Mouse (Mus musculus) CD4-positive, CD25-positive, alpha-beta regulatory T cell, adult 2 months (primary cell): ENCODE data around the gene Bbs9.
A peak's percentile ranks its signal among the peaks of the same experiment; 100 is the strongest.
"Not testable (repeated sequence)": the region's sequence is repeated elsewhere in the genome, so short reads cannot be mapped to it uniquely, and the experiment has no call there.

Source experiments
- DNase-seq: peaks from one replicate; pipeline ENCODE4 v3.0.0-alpha.2; 2012; ENCODE audit warnings: low read depth, low spot score

The Bbs9 gene

DNA sequence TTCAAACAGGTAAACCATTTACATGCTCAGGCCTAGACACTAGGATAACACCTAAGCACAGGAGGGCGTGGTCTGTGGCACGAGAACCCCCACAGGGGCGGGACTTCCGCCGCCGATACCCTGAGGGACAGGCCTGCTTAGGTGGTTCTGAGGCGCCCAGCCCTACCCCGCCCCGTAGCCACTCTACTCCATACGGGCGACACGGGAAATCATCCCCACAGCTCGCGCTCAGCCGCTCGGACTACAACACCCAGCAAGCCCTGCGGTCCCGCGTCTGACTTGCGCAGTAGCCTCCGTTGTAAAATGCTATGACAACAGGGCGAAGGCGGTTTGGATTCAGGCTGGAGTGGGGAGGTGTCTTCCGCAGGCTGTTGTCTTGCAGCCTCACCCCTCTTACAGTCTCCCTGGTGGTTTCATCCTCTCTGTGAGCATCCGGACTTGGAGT lies at the start of gene Bbs9:
Bbs9 (plus strand) TSS at position 292 of the 445 bp plus-strand sequence.
- peak; percentile 97 for DNase-seq

DNA sequence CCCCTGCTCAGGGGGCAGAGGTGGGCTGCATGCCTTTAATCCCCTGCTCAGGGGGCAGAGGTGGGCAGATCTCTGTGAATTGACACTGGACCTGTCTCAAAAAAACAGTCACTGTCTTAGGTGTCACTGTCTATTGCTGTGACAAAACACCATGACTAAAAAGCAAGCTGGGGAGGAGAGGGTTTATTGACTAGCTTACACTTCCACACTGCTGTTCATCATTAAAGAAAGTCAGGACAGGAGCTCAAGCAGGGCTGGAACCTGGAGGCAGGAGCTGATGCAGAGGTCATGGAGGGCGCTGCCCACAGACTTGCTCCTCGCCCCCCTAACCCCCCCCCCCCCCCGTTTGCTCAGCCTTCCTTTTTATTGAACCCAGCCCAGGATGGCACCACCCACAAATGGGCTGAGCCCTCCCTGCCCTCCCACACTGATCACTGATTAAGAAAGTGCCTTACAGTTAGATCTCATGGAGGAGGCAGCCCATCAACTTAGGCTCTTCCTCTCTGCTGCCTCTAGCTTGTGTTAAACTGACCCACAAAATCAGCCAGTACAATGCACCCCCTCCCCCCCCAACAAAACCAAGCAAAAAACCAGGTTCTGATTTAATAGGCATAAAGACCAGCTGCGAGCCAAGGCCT lies 47.4 kb upstream of the Bbs9 start:
- DNase-seq, result no peak

DNA sequence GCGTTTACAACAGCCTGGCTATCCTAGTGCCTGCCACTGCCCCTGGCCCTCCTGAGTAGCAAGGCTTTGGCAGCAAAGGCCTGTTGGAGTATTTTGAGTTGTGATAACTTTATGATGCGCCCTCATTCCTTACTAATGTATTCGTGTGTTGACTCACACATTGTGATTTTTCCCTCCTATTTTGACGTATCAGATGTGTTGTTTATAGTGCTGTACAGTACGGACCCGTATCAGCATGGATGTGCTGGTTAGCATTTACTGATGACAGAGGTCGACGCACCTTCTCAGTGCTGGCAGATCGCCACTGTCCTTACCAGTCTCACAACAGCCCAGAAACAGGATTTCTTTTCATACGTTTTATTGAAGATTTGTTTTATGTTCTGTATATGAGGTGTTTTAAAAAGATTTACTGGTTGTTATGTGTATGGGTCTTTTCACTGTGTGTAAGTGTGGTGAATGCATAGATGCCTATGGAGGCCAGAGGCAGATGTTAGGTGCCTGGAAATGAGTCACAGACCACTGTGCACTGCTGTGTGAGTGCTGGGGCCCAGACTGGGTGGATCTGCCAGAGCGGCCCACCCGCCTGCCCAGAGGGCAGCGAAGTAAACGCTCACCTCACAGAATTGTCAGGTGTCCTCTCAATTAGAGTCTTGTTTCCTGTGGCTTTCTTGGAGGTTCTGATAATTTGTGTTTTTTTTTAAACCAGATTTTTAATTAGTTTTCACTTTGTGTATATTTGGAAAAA lies 46.7 kb upstream of the Bbs9 start:
- DNase-seq, result no peak

DNA sequence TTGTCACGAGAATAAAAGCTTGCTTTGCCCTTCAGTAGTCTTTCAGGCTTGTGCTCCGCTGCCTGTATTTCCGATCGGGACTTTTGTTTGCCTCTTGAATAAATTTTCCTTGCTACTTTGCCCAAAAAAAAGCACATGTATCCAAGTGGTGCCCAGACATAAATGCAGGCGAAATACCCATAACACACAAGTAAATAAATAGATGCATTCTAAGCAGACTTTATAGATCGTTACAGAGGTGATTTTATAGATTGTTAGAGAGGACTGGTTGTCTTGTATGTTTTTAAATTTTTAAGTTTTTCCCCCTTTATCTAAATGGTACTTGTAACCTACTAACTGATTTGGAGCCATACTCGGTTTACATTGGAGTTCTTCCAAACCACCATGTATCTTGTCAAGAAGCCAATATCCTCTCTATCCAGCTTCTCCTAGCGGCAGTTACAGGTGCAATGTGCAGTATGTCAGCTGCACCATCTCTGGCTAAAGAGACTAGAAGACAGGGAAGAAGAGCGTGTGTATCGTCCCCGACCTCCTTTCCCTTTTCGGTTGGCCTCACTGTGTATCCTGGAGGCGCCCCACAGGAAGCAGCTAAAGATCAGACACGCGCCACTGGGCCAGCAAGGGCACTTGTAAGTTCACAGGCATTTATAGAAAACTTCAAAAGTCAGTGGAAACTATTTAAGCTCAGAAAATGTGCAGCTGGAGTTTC lies 45.8 kb upstream of the Bbs9 start:
- DNase-seq, result peak; percentile 47

DNA sequence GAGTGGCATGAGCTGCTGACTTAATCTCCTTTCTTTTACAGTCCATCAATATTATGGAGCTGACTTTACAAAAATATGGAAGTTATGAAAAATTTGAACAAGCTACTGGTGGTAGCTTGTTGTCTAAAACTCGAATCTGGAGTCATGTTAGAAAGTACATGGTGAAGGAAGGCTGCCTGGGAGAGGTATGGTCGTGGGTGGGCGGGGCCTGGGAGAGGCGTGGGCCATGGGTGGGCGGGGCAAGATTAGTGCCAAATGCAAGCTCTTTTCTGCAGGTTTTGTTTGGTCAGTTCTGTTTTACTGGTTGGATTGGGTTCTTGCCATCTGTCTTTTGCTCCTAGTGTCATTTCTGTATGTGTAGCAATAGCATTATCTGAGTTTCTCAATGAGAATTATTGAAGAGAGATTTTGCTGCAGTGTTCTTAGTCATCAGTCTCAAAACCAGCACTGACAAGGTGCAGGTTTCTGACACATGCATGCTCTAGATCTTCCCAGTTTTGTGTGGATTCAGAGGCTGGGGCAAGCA lies 45.1 kb upstream of the Bbs9 start:
- DNase-seq, result peak; percentile 52

DNA sequence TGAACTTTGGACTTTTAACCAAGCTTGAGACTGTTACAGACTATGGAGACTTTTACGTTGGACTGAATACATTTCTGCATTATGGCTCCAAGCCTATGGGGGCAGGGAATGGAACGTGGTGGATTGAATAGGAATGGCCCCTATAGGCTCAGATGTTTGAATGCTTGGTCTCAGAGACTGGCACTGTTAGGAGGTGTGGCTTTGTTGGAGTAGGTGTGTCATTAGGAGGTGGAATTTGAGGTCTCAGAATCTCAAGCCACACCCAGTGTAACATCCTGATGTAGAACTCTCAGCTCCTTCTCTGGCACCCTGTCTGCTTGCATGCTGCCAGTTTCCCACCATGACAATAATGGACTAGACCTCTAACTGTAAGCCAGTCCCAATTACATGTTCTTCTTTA lies 42.3 kb upstream of the Bbs9 start:
- DNase-seq, result no peak

DNA sequence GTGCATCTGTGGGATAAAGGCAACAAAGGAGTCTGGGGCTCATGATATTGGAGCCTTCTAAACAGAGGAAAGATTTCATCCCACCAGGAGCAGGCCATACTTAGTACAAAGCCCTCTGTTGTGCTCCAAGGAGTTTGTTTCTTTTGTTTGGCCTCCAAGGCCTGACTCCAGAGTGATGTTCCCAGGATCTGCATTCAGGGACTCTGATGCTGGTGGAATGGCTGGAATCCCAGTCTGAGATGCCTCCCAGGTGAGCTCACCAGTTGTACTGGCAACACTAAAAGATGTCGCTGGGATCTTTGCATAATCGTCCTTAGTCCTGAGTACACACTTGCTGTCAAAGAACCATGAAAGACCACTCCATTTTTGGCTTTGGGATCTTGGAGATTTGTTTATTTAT lies 41.4 kb upstream of the Bbs9 start:
- DNase-seq, result no peak

DNA sequence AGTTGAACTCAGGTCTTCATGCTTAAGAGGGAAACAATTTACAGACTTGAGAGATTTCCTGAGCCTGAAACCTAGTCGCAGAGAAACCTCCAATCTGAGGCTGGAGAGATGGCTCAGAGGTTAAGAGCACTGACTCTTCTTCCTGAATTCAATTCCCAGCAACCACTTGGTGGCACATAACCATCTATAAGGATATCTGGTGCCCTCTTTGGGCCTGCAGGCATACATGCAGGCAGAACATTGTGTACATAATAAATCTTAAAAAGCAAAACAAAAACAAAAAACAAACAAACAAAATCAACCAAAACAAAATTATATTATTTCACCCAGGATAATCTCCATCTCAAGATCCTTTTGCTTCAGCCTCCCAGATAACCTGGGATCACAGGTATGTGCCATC lies 36.7 kb upstream of the Bbs9 start:
- DNase-seq, result no peak

DNA sequence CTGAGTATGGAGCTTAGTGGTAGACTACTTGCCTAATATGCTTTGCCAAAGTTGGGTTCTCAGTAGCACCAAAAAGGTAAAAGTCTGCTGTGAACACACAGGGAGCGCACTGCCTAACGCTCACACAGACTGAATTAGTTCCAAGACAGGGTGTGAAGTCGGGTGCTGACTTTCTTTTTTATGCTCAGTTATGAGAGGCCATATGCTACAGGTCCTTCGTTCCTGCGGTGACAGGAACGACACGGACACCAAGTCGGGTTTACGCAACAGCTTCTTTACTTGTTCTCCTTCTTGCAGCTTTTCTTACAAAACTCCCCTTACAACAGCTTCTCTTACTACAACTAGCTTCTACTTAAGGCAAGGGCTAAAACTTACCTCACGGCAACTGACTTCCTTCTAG lies 32.4 kb upstream of the Bbs9 start:
- DNase-seq, result no peak

DNA sequence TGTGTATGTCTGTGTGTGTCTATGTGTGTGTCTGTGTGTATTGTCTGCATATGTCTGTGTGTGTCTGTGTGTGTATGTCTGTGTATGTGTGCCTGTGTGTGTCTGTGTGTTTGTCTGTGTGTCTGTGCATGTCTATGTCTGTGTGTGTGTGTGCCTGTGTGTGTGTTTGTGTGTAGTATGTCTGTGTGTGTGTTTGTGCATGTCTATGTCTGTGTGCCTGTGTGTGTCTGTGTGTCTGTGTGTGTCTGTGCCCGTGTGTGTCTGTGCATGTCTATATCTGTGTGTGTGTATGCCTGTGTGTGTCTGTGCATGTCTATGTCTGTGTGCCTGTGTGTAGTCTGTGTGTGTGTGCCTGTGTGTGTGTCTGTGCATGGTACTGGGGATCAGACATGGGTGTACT lies 30.4 kb upstream of the Bbs9 start:
- no peak for DNase-seq

DNA sequence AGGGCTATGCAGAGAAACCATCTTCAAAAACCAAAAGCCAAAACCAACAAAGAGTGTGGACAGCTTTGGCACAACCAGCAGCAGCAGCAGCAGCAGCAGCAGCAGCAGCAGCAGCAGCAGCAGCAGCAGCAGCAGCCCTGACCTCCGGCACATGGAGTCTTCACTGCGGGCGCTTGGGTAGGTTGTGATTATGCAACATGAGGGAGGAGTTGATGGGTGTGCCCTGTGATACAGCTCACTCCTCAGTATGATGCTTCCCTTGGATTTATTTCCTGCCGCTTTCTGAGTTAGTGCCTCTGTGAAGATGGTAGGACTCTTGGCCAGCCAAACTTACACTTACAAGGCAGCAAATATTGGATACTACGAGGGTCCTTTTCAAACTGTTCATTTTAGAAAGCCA lies 28.3 kb upstream of the Bbs9 start:
- no peak for DNase-seq

DNA sequence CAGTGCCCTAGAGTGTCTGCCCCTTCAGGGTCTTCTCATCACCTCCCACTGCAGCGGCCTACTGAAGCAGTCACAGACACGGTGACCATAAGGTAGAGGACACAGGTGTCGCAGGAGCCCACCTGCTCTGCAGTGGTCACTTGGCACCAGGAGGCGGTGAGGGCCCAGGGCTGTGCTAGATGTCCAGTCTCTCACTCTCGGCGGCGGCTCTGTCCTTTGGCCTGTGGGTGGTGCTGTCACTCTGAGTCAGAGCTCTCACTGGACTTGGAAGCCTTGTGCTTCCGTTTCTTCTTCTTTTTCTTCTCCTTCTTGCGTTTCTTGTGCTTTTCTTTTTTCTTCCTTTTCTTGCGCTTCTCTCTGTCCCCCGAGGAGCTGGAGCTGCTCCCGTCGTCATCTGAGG lies 27.1 kb upstream of the Bbs9 start:
- DNase-seq, result no peak

DNA sequence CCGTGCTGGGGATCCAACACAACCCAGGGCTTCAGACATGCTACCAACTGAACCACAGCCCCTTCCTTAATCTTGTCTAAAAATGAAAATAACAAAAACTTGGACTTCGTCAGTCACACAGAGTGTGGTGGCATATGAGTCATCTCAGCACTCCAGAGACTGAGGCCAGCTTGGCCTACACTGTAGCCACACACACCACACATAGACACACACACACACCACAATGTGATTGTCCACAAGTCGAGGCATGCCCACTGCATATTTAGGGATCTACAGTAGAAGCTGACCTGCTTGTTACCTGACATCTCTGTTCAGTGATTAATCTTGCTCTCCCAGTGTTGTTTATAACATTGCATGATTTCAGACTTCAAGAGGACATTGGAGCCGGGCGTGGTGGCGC lies 26.3 kb upstream of the Bbs9 start:
- DNase-seq, result no peak

DNA sequence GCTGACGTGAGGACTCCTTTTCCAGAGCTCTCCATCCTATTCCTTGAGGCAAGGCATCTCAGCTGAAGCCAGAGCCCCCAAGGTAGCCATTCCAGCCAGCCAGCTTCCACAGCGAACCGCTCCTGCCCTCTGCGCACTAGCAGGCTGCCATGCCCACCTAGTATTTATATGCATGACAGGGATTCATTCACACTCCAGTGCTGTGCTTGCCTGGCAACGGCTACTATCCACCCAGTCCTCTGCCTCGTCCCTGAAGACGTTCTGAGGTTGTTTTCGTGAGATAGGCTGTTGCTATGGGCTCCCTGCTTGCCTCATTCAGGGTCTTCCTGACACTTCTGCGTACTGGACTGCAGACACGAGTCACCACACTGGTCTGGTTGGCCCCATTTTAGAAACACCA lies 22.8 kb upstream of the Bbs9 start:
- no peak for DNase-seq

DNA sequence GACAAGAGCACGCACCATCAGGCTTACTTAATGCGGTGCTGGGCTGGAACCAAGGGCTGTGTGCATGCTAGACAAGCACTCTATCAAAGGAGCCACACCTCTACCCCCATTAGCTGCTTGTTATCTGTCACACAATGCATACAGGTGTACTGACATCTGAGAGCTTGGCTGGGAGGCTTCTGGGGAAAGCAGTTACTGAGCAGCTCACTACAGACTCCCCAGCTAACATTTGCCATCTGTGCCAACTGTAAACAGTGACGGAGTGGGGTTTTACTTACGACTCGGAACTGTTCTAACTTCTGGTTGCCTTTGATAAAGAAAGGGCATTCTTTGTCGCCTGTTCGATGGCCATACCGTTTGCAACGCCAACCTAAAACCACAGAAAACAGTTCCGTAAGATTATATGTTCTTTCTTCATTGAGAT lies 22.0 kb upstream of the Bbs9 start:
- no peak for DNase-seq

DNA sequence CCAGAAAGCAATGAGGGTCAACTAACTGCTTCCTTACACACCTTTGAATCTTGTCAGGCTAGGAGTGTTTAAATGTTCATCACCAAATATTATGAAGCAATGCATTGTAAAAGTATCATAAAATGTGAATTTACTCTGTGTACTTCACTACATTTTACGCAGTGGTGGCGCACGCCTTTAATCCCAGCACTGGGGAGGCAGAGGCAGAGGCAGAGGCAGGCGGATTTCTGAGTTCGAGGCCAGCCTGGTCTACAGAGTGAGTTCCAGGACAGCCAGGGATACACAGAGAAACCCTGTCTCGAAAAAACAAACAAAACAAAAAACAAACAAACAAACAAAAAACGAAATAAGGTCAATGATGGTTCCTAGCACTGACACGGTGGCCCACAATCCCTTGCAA lies 21.5 kb upstream of the Bbs9 start, which contains the start of gene Gm17545:
Gm17545 (plus strand) TSS at position 301 of the 400 bp plus-strand sequence.
- DNase-seq, result not testable (repeated sequence)

DNA sequence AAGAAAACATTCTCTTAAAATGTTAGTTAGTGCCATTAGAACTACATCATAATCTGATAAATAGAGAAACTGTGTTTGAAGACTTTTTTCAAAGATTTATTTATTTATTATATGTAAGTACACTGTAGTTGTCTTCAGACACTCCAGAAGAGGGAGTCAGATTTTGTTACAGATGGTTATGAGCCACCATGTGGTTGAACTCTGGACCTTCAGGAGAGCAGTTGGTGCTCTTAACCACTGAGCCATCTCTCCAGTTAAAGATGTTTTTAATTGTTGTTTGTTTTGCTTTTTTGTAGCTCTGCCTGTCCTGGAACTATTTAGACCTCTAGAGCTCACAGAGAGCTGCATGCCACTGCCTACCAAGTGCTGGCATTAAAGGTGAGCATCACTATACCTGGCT lies 20.5 kb upstream of the Bbs9 start:
- DNase-seq, result no peak

DNA sequence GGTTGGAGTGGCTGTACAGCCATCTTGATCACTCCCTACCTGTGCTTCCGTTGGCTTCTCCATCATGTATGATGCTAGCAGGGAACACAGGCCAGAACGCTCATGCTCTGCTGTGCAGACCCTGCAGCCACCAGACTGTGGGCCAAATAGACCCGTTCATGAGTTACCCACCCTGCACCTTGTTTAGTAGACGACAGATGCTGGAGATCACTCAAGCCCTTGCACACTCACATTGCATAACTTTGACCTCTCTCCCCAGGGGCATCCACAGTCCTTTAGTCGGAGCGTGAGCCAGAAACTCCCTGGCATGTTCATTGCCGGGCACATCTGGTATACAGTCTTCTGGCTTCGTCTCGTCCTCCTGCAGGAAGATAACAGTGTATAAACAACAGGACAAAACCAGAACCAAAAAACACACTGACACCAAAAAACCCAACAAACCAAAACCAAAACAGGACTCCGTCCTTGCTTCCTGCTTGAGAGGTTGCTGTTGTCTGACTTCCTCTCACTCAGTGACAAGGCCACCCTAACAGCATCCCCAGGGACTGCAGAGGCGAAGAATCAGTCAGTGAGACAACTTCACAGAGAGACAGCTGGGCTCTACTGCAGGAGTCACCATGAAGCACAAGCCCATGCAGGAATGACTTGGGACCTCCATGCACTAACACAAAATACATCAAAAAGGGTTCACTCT lies 18.2 kb upstream of the Bbs9 start:
- DNase-seq, result no peak

DNA sequence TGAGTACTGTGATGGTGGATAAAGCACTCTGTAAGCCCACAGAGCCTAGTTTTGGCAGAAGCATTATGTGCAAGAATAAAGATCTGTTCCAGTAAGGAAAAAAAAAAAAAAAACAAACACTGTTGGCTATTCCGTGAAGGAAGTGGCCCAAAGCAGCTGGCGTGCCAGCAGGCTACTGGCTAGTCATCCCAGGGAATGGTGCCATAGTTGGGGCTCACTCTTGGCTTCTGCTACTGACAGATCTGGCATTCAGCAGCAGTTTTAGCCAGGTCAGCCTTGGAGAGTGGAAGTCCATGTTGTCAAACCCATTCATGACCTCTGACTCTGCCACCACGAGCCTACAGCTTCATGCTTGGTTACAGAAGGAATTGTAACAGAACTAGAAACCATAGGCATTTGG lies 13.6 kb upstream of the Bbs9 start:
- no peak for DNase-seq

DNA sequence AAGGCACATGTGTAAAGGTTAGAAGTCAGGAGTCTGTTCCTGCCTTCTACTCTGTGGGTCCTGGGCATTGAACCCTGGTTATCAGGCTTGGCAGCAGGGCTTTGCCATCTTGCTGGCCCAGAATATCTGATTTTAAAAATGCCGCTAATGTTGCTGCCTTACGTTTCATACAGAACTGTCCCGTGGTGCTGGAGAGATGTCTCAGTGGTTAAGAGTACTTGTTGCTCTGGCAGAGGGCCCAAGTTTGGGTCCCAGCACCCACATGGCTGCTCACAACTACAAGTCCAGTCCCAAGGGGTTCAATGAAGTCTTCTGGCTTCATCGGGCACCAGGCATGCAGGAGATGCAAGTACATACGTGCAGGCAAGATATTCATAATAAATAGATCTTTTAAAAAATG lies 9.3 kb upstream of the Bbs9 start:
- no peak for DNase-seq

DNA sequence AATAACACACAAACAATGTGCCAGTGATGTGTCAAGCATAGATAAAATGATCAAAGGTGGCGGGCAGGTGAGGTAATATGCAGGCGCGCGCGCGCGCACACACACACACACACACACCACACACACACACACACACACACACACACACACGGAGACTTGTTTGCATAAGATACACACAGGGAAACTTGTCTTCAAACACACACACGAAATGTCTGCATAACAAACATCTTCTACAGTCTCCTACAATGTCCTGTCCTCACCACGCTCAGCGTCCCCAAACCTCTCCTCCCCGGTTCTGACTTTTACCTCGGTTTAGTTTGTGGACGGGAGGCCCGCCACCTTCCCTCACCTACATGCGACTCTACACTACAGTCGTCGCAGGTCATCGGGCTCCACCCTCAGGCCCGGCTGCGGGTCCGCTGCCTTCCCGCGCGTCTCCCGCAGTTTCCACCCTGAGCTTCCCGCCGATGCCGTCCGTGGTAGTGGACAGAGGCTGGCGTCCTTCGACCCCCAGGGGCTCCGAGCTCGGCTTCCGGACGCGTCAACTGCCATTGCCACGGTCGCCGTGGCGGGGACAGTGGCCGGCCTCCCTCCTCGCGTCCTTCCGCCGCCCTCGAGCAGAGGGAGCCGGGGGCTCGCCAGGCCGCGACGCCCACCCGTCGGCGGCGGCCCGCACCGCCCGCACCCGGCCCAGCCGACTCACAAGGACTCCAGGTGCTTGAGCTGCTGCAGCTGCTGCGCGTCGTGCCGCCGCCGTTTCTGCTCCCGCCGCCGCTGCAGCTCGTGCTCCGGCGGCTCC lies 7.9 kb upstream of the Bbs9 start:
- DNase-seq, result peak; percentile 73
